Mouse (Mus musculus) c-Kit-positive CD71-positive TER-119-negative erythroid progenitor cells, embryonic 14.5 days (primary cell): ENCODE measurements at regions not wholly inside any gene's neighbourhood (a gene's known extent, or its start where the extent isn't known, plus 50 kb on each side); places are given as distances from the start of the nearest gene placed in this dataset.

Experiments
- DNase-seq: peaks from one replicate; pipeline ENCODE4 v3.0.0-alpha.2; 2013; ENCODE audit warnings: low read depth

DNA sequence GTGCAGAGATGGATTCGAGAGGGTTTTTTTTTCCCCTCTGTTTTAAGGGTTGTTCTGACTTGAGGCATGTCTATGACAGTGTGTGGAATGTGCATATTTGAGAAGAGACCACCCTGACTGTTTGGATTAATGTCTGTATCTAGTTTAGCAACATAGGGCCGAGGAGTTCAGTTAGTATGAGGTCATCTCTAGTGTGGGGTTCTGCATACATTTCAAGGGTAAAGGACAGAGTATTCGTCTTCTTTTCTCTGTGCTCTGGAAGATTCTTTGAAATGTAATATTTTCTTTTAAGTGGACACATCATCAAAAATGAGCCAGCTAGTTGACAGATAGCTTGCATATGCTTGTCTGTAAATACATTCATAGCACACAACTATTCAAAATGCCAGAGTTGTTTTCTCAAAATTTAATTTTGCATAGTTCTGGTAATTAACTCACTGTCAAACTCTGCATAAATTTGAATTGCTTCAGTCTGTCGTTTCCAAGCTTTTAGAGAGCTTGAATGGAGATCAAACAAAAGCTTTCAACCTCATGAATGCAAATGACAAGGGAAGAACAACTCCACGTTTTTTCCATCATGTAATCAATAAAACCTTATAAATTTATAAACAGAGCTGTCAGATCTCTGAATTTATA is 415.5 kb downstream of the Adamts20 start:
- no peak for DNase-seq

- DNase-seq, result no peak
These were observed 419.0 kb downstream of the Adamts20 start for GRCm38 (mm10) chr15:94046186-94046585.

DNA sequence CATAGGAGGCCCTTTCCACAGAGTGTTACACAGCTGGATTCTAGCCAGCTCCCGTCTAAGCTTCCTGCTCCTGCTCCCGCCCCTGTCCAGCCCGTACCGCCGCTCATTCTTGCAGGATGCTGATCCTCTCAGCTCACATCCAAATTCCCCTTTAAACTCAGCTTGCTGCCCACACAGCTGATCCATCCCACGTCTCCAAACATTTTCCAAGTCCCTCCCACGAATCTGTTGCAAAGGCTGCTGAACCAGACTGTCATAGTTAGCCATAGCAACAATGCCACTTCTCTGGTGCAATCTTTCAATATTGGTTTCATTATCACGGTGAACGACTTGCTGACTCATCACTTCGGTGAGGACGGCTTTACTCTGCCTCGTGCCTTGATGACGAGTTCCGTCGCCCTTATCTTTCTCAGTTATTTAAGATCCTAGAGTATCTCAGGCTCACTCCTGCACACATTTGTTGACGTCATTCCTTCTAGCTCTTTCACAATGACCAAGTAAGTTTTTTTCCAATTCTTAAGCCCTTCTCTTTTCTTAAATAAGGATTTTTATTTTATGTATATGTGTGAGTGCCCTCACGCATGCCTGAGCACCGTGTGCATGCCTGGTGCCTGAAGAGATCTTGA is 420.0 kb downstream of the Adamts20 start:
- no peak for DNase-seq

DNA sequence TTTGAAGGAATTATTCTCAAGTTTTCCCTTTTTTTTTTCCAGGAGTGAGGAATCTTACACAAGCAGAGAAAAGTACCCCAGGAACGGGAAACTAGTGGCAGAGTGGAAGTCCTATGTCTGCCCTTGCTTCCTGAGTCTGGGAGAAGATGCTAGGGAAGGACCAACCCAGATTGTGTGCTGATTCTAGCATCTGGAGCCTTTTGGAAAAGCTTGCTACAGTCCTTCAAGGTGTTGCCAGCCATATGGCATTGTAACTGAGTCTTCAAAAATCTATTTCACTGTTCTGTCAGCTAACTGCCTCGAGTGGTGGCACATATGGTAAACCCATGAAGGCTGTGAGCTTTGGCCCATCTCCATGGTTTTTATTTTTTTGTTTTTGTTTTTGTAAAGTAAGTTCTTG is 432.3 kb downstream of the Adamts20 start:
- DNase-seq, result no peak

DNA sequence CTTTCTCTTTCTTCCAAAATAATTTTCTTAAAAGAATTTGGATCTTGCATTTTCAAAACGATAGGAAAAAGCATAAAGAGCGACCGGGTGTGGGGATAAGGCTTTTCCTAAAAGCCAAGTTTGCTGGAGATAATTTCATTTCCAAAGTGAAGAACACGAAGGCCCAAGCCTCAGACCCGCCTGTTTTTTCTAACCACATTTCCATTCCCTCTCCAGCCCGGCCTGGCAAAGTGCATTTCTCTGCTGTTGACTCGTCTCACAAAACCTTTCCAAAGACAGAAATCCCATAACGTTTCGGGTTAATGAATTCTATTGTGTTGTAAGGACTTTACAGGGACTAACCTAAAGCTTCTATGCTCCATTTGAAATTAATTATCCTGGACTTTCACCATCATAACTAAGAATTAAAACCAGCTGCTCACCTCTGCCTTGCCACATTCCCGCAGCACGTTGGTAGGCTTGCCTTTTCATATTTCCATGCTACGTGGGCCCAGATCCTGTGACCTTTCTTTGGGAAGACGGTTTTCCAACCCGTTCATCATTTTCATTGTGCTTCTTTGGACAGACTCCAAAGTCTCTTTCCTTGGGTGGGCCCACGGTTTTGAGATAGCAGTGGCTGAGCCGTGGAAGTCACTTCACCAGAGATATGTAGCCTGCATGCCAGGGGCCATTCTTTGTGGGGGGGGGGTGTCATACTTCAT is 430.5 kb upstream of the Prickle1 start:
- DNase-seq, result no peak

DNA sequence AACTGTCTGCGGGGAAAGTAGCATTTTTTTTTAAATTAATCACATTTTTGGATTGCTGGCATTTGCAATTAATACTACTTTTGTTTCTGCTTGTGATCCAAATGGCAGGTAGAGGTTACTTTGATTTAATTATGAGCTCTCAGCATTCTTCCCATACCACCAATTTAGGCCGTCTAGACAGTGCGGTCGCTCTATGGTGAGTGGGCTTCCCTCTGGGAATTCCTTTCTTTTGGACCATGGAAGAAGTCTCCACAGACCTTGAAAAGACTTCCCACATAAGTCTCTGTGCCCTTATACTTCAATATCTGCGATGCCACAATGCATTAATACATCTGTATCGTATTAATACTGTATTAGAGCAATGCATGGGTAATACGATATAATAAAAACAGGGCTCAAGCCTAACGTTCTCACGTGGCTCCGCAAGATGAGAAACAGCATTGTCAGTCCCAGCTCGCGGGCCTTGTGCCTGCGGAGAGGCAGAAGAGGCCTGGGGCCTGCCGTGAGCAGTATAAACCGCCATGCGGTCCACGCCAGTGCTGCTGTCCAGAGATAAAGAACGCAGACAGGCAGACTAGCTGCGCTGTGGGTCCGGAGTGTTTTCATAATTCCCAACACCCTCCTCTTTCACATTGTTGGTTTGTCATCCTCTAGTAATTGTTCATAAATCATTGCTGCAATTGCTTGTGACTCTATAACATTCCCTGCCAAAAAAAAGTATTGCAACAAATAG is 429.7 kb upstream of the Prickle1 start:
- no peak for DNase-seq

DNA sequence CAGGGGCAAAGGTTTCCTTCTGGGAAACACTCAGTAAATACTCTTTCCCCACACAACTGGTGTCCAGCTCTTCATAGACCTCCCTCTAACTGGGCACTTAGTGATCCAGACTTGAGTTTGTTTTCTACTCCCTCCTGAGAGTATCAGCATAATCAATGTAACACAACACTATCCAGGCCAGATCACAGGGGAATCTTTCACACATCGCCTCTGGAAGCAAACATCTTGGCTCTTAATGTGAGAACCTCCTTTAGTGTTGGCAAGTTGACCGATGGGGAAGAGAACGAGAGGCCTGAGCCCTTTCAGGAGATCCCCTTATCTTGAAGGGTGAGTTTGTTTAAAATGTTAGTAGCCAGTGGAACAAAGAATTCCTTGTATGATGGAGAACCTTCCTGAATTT is 429.1 kb upstream of the Prickle1 start:
- DNase-seq, result no peak

DNA sequence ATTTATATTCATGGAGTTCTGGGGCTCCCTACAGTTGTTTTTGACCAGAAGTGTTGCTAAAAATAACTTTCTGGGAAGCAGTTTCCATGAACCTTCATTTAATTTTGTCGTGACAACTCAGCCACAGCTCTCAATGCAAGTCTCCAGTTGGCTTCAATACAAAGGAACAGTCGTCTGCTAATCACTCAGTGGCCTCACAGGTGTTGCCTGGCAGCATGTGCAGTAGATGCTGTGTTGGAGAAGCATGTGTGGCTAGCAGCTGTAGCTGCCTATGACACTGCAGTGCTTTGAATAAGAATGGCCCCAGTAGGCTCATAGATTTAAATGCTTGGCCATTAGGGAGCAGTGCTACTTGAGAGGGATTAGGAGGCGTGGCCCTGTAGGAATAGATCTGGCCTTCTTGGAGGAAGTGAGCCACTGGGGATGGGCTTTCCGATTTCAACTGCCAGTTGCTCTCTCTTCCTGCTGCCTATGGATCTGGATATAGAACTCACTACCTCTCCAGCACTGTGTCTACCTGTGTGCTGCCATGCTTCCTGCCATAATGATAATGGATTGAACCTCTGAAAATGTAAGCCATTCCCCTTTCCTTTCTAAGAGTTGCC is 428.5 kb upstream of the Prickle1 start:
- DNase-seq, result no peak

DNA sequence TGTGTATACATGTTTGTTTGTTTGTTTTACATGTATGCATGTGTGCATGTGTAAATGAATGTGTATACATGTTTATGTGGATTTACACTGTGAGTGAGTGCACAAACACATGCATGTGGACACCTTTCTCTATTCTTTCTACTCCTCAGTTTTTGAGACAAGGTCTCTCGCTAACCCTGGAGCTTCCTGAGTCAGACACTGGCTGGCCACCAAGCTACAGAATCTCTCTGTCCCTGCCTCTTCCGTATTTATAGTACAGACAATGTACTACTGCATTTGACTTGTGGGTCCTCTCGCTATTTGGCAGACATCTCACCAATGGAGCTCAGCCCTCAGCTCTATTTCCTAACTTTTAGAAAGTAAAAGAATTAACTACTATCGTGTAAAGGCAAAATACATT is 427.8 kb upstream of the Prickle1 start:
- no peak for DNase-seq

DNA sequence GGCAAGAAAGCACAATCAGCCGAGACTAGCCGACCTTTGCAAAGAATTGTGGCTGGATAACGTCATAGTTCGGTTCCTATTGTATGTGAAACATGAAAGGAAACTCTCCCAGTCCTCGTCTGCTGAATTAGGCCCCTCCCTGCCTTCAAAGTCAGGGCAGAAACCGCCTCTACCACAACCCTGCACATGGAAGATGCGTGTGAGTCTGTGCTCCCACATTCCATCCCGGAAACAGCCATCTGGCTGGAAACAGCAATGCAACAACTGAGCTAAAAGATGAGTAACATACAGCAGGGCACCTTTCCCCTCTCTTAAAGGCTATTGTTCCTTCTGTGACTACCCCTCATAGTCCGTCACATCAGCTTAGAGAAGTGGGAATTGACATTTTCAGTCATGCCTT is 422.1 kb upstream of the Prickle1 start:
- no peak for DNase-seq

GRCm38 (mm10) chr15:94011499-94011898 is 415.8 kb upstream of the Prickle1 start:
- no peak for DNase-seq

DNA sequence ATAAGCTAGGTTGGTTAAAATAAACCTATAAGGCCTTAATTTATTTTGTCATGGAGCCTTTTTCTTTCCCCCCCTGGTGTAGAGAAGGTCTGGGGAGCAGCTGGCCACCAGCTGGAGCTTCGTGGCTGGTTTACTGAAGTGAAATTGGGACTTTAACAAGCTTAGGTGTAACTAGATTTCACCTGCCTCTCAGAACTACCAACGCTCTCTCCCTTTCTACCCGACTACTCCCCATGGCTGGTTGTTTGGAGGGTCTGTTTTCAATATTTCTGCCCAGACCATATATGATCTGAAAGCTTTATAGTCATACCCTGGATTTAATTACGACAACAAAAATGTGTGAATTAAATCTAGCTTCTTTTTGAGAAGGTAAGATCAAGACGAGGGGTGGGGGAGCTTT is 410.4 kb upstream of the Prickle1 start:
- no peak for DNase-seq

- no peak for DNase-seq
These were observed 409.2 kb upstream of the Prickle1 start for GRCm38 (mm10) chr15:94004911-94005310.

GRCm38 (mm10) chr15:94003145-94003544 is 407.5 kb upstream of the Prickle1 start:
- DNase-seq, result no peak

DNA sequence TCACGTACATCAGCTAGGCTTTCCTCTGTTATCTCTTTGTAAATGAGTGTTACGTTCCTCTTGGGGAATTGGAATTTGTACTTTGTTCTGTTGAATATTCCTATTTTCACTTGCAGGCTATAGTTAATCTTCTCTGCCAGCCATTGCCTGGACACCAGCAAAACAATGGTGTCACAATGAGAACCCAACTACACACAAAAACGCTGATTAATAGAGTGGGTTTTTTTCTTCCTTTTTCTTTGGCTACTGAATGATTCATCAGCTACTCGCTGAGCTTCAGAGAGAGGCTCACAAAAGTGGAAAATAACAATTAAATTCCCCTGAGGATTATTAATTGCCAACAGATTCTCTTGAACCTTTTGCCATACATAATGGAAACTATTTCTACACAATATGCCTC is 398.9 kb upstream of the Prickle1 start:
- no peak for DNase-seq

GRCm38 (mm10) chr15:93990139-93990538 is 394.4 kb upstream of the Prickle1 start:
- no peak for DNase-seq

GRCm38 (mm10) chr15:93988367-93988766 is 392.7 kb upstream of the Prickle1 start:
- no peak for DNase-seq

DNA sequence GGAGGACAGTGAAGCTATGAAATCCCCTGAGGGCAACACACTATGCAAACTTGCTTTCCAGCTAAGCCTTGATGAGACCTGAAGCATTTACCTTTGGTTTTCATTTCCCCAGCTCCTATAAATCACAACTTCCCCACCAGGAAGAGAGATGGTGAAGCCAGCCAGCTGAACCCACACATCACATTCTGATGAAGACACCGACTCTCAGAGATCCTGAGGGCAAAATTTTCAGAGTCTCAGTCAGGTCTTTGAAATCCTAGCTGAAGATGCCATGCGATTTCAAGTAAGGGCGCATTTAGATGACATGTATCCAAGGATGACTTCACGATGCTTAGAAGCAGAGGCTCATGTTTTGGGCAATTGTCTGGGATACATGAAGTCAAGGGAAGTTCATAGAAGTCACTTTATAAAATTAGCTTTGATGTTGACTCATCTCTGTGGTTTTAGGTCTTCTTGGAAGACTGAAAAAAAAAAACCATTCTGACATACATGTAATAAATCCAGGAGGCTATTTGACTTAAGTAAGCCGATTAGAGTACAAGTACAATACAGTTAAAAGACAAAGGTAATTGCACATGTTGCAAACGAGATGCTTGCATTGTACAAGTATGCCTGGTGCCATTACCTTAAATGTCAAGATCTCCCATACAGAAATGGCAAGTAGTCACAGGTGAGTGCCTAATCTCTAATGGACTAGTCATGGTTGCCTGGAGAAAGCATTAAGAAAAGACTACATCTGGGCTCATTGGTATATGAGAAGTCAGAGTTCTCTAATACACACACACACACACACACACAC is 391.1 kb upstream of the Prickle1 start:
- no peak for DNase-seq

DNA sequence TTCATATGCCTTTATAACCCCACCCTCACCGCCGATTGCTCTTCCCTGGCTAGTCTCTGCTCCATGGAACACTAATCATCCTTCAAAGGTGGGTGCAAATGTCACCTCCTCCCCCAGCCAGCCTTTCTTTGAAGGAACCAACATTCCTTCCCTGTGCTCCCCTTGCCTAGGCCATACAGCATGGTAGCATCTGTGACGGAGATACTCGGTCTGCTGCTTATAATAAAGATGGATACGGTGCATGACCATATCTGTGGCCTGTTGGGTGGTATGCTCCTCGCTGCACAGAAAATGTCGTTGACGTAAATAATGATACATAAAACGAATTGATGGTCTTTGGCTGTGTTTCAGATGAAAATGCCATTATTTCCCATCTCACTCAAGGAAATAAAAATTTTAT is 386.4 kb upstream of the Prickle1 start:
- no peak for DNase-seq

DNA sequence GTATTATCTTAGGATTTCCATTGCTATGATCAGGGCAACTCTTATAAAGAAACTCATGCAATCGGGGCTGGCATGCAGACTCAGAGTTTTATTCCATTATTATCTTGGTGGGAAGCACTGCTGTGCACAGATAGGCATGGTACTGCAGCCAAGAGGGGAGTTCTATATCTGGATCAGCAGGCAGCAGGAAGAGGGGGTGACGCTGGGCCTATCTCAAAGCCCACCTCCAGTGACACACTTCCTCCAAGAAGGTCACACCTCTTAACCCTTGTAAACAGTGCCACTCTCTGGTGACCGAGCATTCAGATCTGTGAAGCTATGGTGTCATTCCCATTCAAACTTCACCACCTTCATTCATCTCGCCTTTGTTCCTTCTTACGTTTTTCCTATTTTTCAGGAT is 381.8 kb upstream of the Prickle1 start:
- no peak for DNase-seq

- DNase-seq, result no peak
These were observed 379.0 kb upstream of the Prickle1 start for GRCm38 (mm10) chr15:93974727-93975126.

DNA sequence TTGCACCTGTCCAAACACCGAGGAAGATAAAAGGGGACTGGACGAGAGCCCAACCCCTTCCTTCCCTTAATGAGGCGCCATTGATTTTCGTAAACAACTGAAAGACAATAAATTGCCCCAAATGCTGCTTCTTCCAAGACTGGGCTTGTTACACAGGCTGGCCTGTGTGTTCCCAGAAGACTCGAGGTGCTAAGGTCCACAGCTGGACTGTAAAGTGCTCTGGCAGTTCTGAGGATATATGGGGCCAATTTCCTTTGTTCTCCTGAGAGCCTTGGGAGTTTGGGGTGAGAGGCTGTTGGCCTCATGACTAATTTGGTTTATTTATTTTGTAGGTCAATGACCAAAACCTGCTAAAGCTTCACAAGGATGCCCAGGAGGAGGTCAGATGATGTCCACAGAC is 377.3 kb upstream of the Prickle1 start:
- no peak for DNase-seq
